Mouse (Mus musculus) c-Kit-positive CD71-negative TER-119-negative erythroid progenitor cells, embryonic 14.5 days (primary cell): ENCODE results near the gene Arhgef7.

ENCODE experiments used
- DNase-seq: peaks from one replicate; pipeline ENCODE4 v3.0.0-alpha.2; 2013; ENCODE audit warnings: low read depth

The Arhgef7 gene

GRCm38 (mm10) chr8:11767213-11767840 is 39.8 kb downstream of the Arhgef7 start:
- no peak for DNase-seq

- DNase-seq: no peak
Measured at GRCm38 (mm10) chr8:11770001-11770400, 42.5 kb downstream of the Arhgef7 start.

GRCm38 (mm10) chr8:11770521-11771080 is 43.1 kb downstream of the Arhgef7 start:
- no peak for DNase-seq

GRCm38 (mm10) chr8:11771608-11772007 is 44.1 kb downstream of the Arhgef7 start:
- no peak for DNase-seq

- DNase-seq: no peak
Measured at GRCm38 (mm10) chr8:11774195-11775076, 46.9 kb downstream of the Arhgef7 start.

- DNase-seq: no peak
Measured at GRCm38 (mm10) chr8:11775889-11776288, 48.4 kb downstream of the Arhgef7 start.

- DNase-seq: no peak
Measured at GRCm38 (mm10) chr8:11776451-11777180, 49.1 kb downstream of the Arhgef7 start.

- DNase-seq: no peak
Measured at GRCm38 (mm10) chr8:11777201-11777600, 49.7 kb downstream of the Arhgef7 start.

- no peak for DNase-seq
Measured at GRCm38 (mm10) chr8:11778646-11779433, 51.3 kb downstream of the Arhgef7 start.

- DNase-seq: no peak
Measured at GRCm38 (mm10) chr8:11779844-11780634, 52.5 kb downstream of the Arhgef7 start.

- DNase-seq: no peak
Measured at GRCm38 (mm10) chr8:11780641-11781040, 53.1 kb downstream of the Arhgef7 start.

GRCm38 (mm10) chr8:11782607-11783006 is 55.1 kb downstream of the Arhgef7 start:
- no peak for DNase-seq

- DNase-seq: no peak
Measured at GRCm38 (mm10) chr8:11783861-11784594, 56.5 kb downstream of the Arhgef7 start.

- DNase-seq: no peak
Measured at GRCm38 (mm10) chr8:11785121-11785520, 57.6 kb downstream of the Arhgef7 start.

GRCm38 (mm10) chr8:11785539-11786046 is 58.1 kb downstream of the Arhgef7 start:
- DNase-seq: no peak

GRCm38 (mm10) chr8:11788252-11788651 is 60.7 kb downstream of the Arhgef7 start:
- no peak for DNase-seq

- no peak for DNase-seq
Measured at GRCm38 (mm10) chr8:11789168-11789567, 61.6 kb downstream of the Arhgef7 start.

GRCm38 (mm10) chr8:11794956-11795355 is 67.4 kb downstream of the Arhgef7 start:
- DNase-seq: no peak

- DNase-seq: no peak
Measured at GRCm38 (mm10) chr8:11797128-11797527, 69.6 kb downstream of the Arhgef7 start.
